Mouse (Mus musculus): ENCODE data around the gene Sdr42e1. TPM values are rescaled to one million over a fixed set of nuclear protein-coding genes. Genes with fewer than 3 reads are reported as not detected.

The Sdr42e1 gene
- total RNA-seq, 2 experiments from 2014 or later = 4.8 to 5.2 TPM

DNA sequence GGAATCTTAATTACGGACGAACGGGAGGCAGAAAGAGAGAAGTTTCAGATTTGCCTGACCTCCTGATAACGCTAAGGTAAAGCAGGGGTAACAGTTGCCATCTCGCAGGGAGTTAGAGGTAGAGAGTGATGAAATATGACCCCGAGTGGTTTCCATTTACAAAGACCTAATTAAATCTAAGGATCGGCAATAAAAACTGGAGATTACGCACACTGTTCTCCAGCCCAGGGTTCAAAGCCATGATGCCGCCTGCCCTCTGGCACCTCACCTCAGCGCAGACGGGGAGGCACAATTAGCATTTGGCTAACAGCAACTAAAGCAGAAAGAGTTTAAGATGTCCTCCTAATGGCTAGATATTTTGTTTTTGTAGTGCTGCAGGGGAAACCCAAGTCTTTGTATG is 3.0 kb downstream of the Sdr42e1 start:
- intact Hi-C loops (cut with DNase I) = no loop called here
- no peak for DNase-seq (ENCODE audit: low spot score in 2 of 2)

DNA sequence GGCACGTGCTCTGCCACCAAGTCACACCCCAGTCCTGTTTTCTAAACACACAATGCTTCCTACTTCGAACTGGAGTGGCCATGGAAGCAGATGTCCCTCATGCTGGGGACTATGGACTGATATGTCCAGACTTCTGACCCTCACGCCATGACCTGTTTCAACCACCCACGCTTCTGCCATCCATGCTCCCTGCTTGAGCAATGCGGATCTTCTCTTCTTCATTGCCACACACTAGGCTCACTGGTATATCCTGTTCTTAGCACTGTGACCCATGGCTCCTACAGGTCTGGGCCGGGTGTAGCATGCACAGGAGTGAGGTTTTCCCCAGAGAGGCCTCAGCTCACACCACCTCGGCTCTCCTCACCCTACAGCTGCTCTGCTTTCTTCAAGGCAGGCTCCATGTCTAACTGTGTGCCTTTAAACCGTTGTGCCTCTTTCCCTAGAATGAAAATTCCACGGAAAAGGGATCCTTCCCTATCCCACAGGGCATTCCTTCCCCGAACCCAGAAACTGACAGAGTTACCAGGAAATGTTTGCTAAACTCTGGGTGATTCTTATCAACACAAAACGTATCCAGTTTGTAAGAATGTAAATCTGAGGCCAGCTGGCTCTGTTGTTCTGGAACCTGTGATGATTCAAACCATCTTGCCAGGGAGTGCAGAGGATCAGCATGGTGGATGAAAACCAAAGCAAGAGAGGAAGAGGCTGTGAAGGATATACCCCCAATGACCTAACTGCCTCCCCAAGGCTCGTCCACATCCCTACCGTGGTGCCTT is 6.0 kb downstream of the Sdr42e1 start:
- DNase-seq (ENCODE audit: low spot score in 2 of 2) = no peak

DNA sequence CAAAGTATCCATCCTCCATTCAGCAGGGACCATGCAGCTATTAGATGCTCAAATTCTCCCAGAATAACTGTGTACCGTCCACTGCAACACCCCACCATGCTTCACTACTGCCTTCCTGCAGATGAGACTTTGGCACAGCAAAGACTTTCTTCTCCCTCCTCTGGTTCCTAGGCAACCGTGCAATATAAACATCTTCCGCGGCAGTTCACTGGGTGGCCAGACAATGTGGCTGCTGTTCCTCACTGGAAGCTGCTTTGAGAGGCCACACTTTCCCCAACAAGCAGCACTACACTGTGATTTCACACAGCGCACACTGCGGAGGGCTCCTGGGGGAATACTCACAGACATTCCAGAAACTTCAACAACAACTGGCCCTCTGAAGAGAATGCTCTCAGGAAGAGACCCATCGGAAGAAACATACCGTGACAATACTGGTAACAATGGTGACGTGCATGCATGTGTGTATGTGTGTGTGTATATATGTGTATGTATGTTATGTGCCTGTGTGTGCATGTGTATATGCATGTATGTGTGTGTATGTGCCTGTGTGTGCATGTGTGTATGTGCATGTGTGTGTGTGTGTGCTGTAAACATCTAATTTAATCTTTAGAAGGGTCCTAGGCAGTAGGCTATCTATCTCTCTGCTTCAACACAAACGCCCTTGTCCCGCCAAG is 13.0 kb downstream of the Sdr42e1 start:
- DNase-seq (ENCODE audit: low spot score in 2 of 2) = peak; percentile 48 to 51
- intact Hi-C loops (cut with DNase I) = no loop called here

More for the DNA sequence above, 6.0 kb downstream of the Sdr42e1 start:
- intact Hi-C loops (cut with DNase I) = no loop called here

GRCm38 (mm10) chr8:117658990-117659389 is 14.5 kb downstream of the Sdr42e1 start:
- no peak for DNase-seq (ENCODE audit: low spot score in 2 of 2)
- intact Hi-C loops (cut with DNase I) = no loop called here

GRCm38 (mm10) chr8:117652318-117652717 is 21.2 kb downstream of the Sdr42e1 start:
- intact Hi-C loops (cut with DNase I) = no loop called here
- no peak for DNase-seq (ENCODE audit: low spot score in 2 of 2)

- intact Hi-C loops (cut with DNase I) = loop anchor here (10.0 kb wide), 2 partner anchors 628 to 1208 kb away; no protein-coding TSS in a partner anchor
- no peak for DNase-seq (ENCODE audit: low spot score in 2 of 2)
Measured at GRCm38 (mm10) chr8:117646440-117646839, 27.0 kb downstream of the Sdr42e1 start.

GRCm38 (mm10) chr8:117646020-117646419 is 27.5 kb downstream of the Sdr42e1 start:
- intact Hi-C loops (cut with DNase I) = loop anchor here (10.0 kb wide), 2 partner anchors 629 to 1209 kb away; no protein-coding TSS in a partner anchor
- peak; percentile 60 to 61 for DNase-seq (ENCODE audit: low spot score in 2 of 2)

GRCm38 (mm10) chr8:117645486-117645885 is 28.0 kb downstream of the Sdr42e1 start:
- DNase-seq (ENCODE audit: low spot score in 2 of 2) = no peak
- intact Hi-C loops (cut with DNase I) = loop anchor here (10.0 kb wide), 2 partner anchors 629 to 1209 kb away; no protein-coding TSS in a partner anchor

DNA sequence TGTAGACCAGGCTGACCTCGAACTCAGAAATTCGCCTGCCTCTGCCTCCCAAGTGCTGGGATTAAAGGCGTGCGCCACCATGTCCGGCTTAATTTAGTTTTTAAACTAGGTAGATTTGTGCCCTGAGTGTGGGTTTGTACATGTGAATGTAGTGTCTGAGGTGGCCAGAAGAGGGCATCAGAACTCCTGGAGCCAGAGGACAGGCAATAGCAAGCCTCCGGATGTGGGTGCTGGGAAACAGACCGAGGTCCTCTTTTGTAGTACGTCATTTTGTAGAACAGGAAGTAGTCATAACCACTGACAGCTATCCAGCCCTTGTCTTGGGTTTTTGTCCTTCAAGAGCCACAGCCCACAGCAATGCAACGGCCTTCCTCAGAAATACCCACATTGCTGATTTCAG is 33.9 kb downstream of the Sdr42e1 start:
- intact Hi-C loops (cut with DNase I) = loop anchor here (10.0 kb wide), 4 partner anchors 635 to 1745 kb away; no protein-coding TSS in a partner anchor

GRCm38 (mm10) chr8:117637462-117637861 is 36.0 kb downstream of the Sdr42e1 start:
- no peak for DNase-seq (ENCODE audit: low spot score in 2 of 2)
- intact Hi-C loops (cut with DNase I) = loop anchor here (10.0 kb wide), 2 partner anchors 1427 to 1747 kb away; no protein-coding TSS in a partner anchor

More for the DNA sequence above, 33.9 kb downstream of the Sdr42e1 start:
- no peak for DNase-seq (ENCODE audit: low spot score in 2 of 2)

DNA sequence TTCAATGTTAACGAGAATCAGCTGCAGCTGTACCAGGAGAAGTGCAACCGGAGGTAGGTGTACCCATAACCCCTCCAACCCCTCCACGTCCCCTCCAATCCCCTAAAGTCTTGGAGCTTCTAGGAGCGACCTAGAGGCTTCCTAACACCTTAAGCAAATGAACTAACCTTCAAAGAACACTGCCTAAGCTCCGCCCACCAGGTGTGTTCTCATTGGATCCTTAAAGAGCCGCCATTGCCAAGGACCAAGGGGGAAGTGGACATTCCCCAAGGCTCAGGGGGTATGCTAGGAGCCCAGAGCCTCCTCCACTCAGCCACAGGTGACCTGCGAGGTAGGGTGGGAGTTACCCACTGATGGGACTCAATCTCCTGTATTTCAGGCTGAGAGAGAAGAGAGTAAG is 39.1 kb downstream of the Sdr42e1 start:
- DNase-seq (ENCODE audit: low spot score in 2 of 2) = no peak
- intact Hi-C loops (cut with DNase I) = loop anchor here (10.0 kb wide), 2 partner anchors 1430 to 1750 kb away; no protein-coding TSS in a partner anchor

GRCm38 (mm10) chr8:117632532-117632931 is 41.0 kb downstream of the Sdr42e1 start:
- DNase-seq (ENCODE audit: low spot score in 2 of 2) = no peak
- intact Hi-C loops (cut with DNase I) = loop anchor here (10.0 kb wide), 2 partner anchors 1432 to 1752 kb away; no protein-coding TSS in a partner anchor

- no peak for DNase-seq (ENCODE audit: low spot score in 2 of 2)
- intact Hi-C loops (cut with DNase I) = loop anchor here (10.0 kb wide), 1 partner anchor 238 kb away; no protein-coding TSS in a partner anchor
Measured at GRCm38 (mm10) chr8:117627096-117627495, 46.4 kb downstream of the Sdr42e1 start.

DNA sequence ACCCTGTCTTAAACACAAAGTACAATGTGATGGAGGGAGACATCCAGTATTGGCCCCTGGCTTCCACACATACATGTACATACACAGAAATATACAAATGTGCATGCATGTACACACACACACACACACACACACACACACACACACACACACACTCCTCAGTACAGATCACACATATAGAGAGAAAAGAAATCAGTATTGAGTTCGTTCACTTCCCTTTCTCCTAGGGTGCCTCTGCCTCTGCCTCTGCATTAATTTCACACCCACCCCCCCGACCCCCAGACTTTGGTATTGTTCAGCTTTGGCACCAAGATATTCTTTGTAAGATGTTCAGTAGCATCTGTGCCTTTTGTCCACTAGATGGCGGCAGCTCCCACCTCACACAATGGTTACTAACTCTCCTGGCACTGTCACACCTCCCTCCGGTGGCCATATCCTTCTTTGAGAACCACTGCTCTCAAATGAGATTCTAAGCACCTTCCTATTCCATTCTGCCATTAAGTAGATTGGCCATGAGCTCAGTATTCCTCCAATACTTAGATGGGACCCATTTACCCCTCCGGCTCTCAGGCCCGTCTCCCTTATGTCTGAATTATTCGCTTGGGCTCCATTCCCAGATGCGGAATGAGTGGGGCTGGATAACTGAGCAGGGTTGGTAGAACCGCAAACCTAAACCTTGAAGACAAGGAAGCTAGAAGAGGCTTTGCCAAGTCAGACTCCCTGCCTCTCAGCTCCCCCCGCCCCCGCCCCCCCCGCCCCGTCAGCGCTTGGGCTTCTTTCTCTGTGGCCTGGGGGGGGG is 47.2 kb downstream of the Sdr42e1 start:
- DNase-seq (ENCODE audit: low spot score in 2 of 2) = peak; percentile 45 to 74
- intact Hi-C loops (cut with DNase I) = loop anchor here (10.0 kb wide), 1 partner anchor 239 kb away; no protein-coding TSS in a partner anchor

DNA sequence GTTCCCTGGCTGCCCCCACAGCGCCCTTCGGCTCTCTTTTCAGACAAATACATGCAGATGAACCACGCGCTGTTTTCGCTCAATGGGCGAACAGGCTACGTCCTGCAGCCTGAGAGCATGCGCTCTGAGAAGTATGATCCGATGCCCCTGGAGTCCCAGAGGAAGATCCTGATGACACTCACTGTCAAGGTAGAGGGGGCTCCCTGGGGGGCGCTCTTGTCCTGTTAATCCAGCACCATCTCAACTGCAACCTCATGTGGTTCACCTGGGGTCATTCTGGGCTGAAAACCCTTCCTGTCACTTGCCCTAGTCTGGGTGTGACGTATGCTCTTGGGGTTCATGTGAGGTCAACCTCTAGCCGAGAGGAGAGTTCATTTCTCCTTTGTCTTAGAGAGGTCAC is 60.6 kb downstream of the Sdr42e1 start:
- DNase-seq (ENCODE audit: low spot score in 2 of 2) = no peak
- intact Hi-C loops (cut with DNase I) = no loop called here

Other genes starting within 250 kb of the Sdr42e1 start
- gene Plcg2, start 175.4 kb downstream of the Sdr42e1 start, total RNA-seq (2021) = 1 to 10 TPM; 2.2 to 2.9 TPM
- gene Hsd17b2, start 28.2 kb upstream of the Sdr42e1 start, total RNA-seq (2021) = under 1 TPM in 1 of 2 experiments, not detected in 1; 0.55 TPM
- gene Mphosph6, start 128.3 kb upstream of the Sdr42e1 start, total RNA-seq (2021) = 10 to 100 TPM; 18.5 to 21.7 TPM

Measured in left cerebral cortex, postnatal 25 days (tissue).